Mouse (Mus musculus) mature B cell (primary cell): ENCODE results near the gene Lmod2.

Experiments
- in situ Hi-C: fragments of 300-500 bp; cut with MboI; formaldehyde crosslinking; loops from 2 replicates; pipeline ENCODE4 v1.14.3; 2019

Gene Lmod2

GRCm38 (mm10) chr6:24642960-24643359, 45.4 kb downstream of the Lmod2 start:
- in situ Hi-C loops, result no loop called here

DNA sequence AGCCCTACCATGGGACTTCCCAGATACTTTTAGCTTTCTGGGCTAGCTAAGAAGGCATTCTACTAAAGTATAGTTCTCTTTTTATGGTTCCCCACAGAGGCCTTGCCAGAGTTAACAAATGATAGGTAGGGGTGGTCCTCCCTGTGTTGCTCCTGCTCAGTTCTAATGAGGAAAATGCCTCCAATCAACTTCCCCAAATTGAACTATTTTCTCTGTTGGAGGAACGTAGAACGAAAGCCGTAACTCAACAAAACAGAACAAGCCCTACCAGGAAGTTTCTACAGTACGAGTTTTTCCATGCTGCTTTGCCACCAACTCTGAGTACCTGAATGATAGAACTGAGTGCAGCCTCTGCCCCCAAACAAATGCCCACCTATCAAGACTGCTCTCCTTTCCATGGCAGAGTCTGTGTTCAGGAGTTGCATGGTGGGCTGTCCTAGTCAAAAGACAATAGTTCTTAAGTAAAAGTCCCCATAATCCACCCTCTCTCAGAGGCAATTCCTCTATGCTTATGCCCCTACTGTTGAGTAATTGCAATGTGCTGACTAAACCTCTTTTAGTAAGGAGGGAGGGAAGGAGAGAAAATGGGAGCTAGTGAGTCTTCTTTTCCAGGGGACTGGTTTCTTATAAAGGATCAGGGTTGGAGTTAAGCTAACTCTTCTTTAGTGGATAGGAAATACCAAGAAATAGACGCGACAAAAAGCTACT, 47.9 kb downstream of the Lmod2 start:
- in situ Hi-C loops, result no loop called here

DNA sequence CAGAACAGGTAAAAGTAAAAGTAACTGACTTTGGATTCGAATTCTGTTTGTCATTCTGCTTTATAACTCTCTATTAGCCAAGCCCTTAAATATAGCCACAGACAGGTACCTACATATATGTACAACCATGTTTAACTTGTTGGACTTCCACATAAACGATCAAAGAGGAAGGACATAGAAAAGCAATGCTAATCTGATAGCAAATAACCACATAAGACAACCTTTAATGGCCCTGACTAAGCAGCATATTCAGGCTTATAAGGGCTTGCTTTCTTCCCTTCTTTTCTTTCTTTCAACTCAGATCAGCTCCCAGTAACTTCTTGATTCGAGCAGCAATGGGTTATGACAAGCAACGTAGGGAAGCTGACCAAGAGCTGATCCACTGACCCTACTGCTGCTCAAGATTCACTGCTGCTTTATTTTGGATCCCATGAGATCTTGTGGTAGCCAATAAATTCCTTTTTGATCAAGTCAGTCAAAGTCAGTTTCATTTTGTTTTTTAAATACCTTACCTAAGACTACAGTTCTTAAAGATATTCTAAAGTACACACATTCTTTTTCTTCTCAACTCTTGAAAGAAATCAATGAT, 49.6 kb downstream of the Lmod2 start:
- in situ Hi-C loops, result no loop called here

GRCm38 (mm10) chr6:24648403-24648802, 50.8 kb downstream of the Lmod2 start:
- in situ Hi-C loops, result no loop called here

DNA sequence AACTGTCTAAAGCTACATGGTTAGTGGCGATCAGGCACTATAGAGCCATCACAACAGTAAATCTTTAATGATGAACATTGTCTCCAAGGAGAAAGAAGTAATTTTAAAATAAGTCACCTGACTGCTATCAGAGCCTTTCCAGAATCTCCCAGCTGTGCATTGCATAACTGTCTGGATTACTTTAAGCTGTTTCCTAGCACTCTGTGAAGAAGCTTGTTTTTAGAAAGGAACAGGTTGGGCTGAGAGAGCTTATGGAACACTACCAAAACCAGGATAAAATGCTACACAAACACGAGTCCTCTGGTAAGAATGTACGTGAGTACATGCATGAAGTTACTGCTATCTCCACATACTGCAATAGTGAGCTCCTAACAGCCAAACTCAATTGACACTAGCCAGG, 53.2 kb downstream of the Lmod2 start:
- in situ Hi-C loops, result loop anchor here (25.0 kb wide), 1 partner anchor 1162 kb away; the partner anchor contains the start of gene Pot1a

DNA sequence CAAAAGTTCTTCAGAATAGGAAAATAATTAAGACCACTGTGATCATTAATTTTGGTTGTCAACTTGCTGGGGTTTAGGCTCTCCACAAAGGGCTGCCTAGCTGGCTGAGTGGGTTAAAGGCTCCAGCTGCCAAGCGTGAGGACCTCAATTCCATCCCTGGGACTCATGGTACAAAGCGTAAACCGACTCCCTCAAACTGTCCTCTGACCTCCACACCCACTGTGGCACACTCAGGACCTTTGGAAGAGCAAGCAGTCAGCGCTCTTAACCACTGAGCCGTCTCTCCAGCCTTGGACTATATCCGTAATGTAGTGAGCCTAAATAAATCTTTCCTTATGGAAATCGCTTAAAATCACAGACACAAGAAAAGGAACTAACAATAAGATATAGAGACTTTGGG, 54.0 kb downstream of the Lmod2 start:
- in situ Hi-C loops, result loop anchor here (25.0 kb wide), 1 partner anchor 1161 kb away; the partner anchor contains the start of gene Pot1a
